Mouse (Mus musculus) large intestine, adult 2 months (tissue): Measurements from ENCODE around the gene Tmtc4. TPM values are rescaled to one million over a fixed set of nuclear protein-coding genes. Genes with fewer than 3 reads are reported as not detected.

Experiments
- DNase-seq: peaks from one replicate; pipeline ENCODE4 v3.0.0-alpha.2; 2012; ENCODE audit warnings: low read depth, low spot score
- WGBS: fragments of 180-500 bp; shearing (Covaris S2); methylation state at CpG from one replicate; pipeline ENCODE4 v1.1.7; 2018; 5-methylcytosine and 5-hydroxymethylcytosine counted together
- polyA plus RNA-seq: library from polyadenylated mRNA; depleted of rRNA; stranded (reverse); fragments of >200 nt; gene quantifications from 2 replicates; pipeline ENCODE4 v1.2.3, GENCODE M21; 2012

Tmtc4 gene
- polyA plus RNA-seq, 1 experiment, result 8.2 TPM

GRCm38 (mm10) chr14:122908075-122908474 lies 75.8 kb downstream of the Tmtc4 start:
- no peak for DNase-seq
- WGBS, result 82% methylated on average over 4 of the region's 4 CpGs

GRCm38 (mm10) chr14:122905007-122905406 lies 78.8 kb downstream of the Tmtc4 start:
- DNase-seq, result no peak
- WGBS, result 45% methylated on average over 1 of the region's 1 CpGs

- WGBS, result 50% methylated on average over 2 of the region's 2 CpGs
- no peak for DNase-seq
Observed at GRCm38 (mm10) chr14:122903923-122904351, 79.9 kb downstream of the Tmtc4 start.

- DNase-seq, result no peak
- 16% methylated on average over 4 of the region's 4 CpGs for WGBS
Observed at GRCm38 (mm10) chr14:122902884-122903283, 81.0 kb downstream of the Tmtc4 start.

GRCm38 (mm10) chr14:122902136-122902535 lies 81.7 kb downstream of the Tmtc4 start:
- 16% methylated on average over 2 of the region's 2 CpGs for WGBS
- no peak for DNase-seq

GRCm38 (mm10) chr14:122901715-122902114 lies 82.1 kb downstream of the Tmtc4 start:
- no peak for DNase-seq
- WGBS, result 39% methylated on average over 2 of the region's 2 CpGs

GRCm38 (mm10) chr14:122901177-122901576 lies 82.7 kb downstream of the Tmtc4 start:
- WGBS, result 39% methylated on average over 3 of the region's 3 CpGs
- DNase-seq, result no peak

GRCm38 (mm10) chr14:122900679-122901078 lies 83.2 kb downstream of the Tmtc4 start:
- DNase-seq, result no peak

- no peak for DNase-seq
Observed at GRCm38 (mm10) chr14:122898550-122898949, 85.3 kb downstream of the Tmtc4 start.

GRCm38 (mm10) chr14:122896106-122896505 lies 87.7 kb downstream of the Tmtc4 start:
- 93% methylated on average over 1 of the region's 1 CpGs for WGBS
- DNase-seq, result no peak

GRCm38 (mm10) chr14:122891470-122891968 lies 92.3 kb downstream of the Tmtc4 start:
- 87% methylated on average over 12 of the region's 12 CpGs for WGBS
- DNase-seq, result no peak

- DNase-seq, result no peak
- 83% methylated on average over 1 of the region's 1 CpGs for WGBS
Observed at GRCm38 (mm10) chr14:122888480-122888872, 95.4 kb downstream of the Tmtc4 start.

- 98% methylated on average over 3 of the region's 3 CpGs for WGBS
Observed at GRCm38 (mm10) chr14:122887702-122888479, 95.9 kb downstream of the Tmtc4 start.

GRCm38 (mm10) chr14:122887278-122887677 lies 96.6 kb downstream of the Tmtc4 start:
- WGBS, result 78% methylated on average over 1 of the region's 1 CpGs
- no peak for DNase-seq

More at GRCm38 (mm10) chr14:122887702-122888479, 95.9 kb downstream of the Tmtc4 start:
- no peak for DNase-seq

- 84% methylated on average over 7 of the region's 7 CpGs for WGBS
- no peak for DNase-seq
Observed at GRCm38 (mm10) chr14:122885893-122886292, 97.9 kb downstream of the Tmtc4 start.

- WGBS, result 33% methylated on average over 10 of the region's 10 CpGs
Observed at GRCm38 (mm10) chr14:122883821-122884584, 99.8 kb downstream of the Tmtc4 start.

GRCm38 (mm10) chr14:122883410-122883806 lies 100.4 kb downstream of the Tmtc4 start:
- WGBS, result 92% methylated on average over 4 of the region's 4 CpGs
- no peak for DNase-seq

More at GRCm38 (mm10) chr14:122883821-122884584, 99.8 kb downstream of the Tmtc4 start:
- no peak for DNase-seq

GRCm38 (mm10) chr14:122882795-122883409 lies 100.9 kb downstream of the Tmtc4 start:
- 92% methylated on average over 7 of the region's 7 CpGs for WGBS
- DNase-seq, result no peak

- 88% methylated on average over 9 of the region's 9 CpGs for WGBS
- no peak for DNase-seq
Observed at GRCm38 (mm10) chr14:122882201-122882639, 101.6 kb downstream of the Tmtc4 start.

- no peak for DNase-seq
- WGBS, result 92% methylated on average over 2 of the region's 2 CpGs
Observed at GRCm38 (mm10) chr14:122881699-122882098, 102.1 kb downstream of the Tmtc4 start.
